ENCODE assay signal across 21 mouse cellular contexts in the genomic region with DNA sequence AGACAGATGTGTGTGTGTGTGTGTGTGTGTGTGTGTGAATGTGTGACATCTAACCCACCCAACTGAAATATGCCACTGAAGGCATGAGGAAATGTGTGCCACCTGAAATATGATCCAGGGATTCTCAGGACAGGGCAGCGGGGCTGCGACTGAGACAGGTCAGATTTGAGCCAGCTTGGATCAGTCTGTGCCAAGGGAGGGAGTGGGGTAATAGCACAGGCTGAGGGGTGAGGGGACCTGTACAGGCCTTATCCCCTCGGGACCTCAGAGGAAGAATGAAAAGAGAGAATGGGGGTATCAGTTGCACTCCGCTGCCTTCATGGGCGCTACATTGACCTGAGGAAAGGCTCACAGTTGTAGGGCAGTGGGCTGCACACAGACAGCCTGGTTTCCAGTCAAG.
"Had no signal": no experiment of that assay in that cellular context is flagged by ENCODE, and none has a peak within 500 bp of the region (broad histone marks: within the 10 kb centered on the region; RNA-seq: fewer than 3 reads in every experiment).

No protein-coding gene starts in this region.

- H3K9me3 ChIP-seq: midbrain, embryonic 13.5 days; neural tube, embryonic 12.5 days; neural tube, embryonic 15.5 days; stomach, embryonic 15.5 days had no signal

- H3K27ac ChIP-seq: layer of hippocampus, adult 2 months; liver, embryonic 14.5 days; macrophage; midbrain, embryonic 13.5 days; neural tube, embryonic 12.5 days; neural tube, embryonic 15.5 days; stomach, embryonic 15.5 days had no signal

- DNase-seq: kidney, adult 18-20 months; kidney, adult 9 months; kidney, postnatal 10 days; layer of hippocampus, adult 9-11 months; liver, postnatal 0 days; lung, embryonic 14.5 days; right cerebral cortex, adult 18-20 months; right cerebral cortex, postnatal 14 days; right cerebral cortex, postnatal 4 days; thymus, postnatal 25 days had no signal

- H3K27me3 ChIP-seq: midbrain, embryonic 13.5 days; neural tube, embryonic 12.5 days; neural tube, embryonic 15.5 days; stomach, embryonic 15.5 days had no signal

- H3K4me2 ChIP-seq: liver, embryonic 11.5 days; lung, embryonic 14.5 days; midbrain, embryonic 13.5 days; neural tube, embryonic 12.5 days; neural tube, embryonic 15.5 days; stomach, embryonic 15.5 days had no signal

- H3K36me3 ChIP-seq: midbrain, embryonic 13.5 days; neural tube, embryonic 12.5 days; neural tube, embryonic 15.5 days; stomach, embryonic 15.5 days had no signal

- ATAC-seq: inflammation-experienced regulatory T-cells, adult 6 months; intestine, embryonic 16.5 days; liver, postnatal 0 days; lung, postnatal 0 days; midbrain, embryonic 13.5 days had no signal

- H3K9ac ChIP-seq: liver, embryonic 14.5 days; liver, postnatal 0 days; lung, embryonic 14.5 days; midbrain, embryonic 13.5 days; neural tube, embryonic 12.5 days; neural tube, embryonic 15.5 days; stomach, embryonic 15.5 days had no signal

- H3K4me1 ChIP-seq: midbrain, embryonic 13.5 days; neural tube, embryonic 12.5 days; neural tube, embryonic 15.5 days; stomach, embryonic 15.5 days had no signal

- H3K4me3 ChIP-seq: layer of hippocampus, adult 2 months; midbrain, embryonic 13.5 days; neural tube, embryonic 12.5 days; neural tube, embryonic 15.5 days; stomach, embryonic 15.5 days had no signal
